Mouse (Mus musculus) Patski (cell line): ENCODE results near the gene Grk3. TPM values are rescaled to one million over a fixed set of nuclear protein-coding genes. Genes with fewer than 3 reads are reported as not detected.

Source experiments
- ATAC-seq: fragments of 100-300 bp; one replicate; pipeline ENCODE4 v1.8.0; 2021
- CTCF ChIA-PET: fragments of 350-600 bp; sonication (Branson Sonifier 250); formaldehyde crosslinking; loops from one replicate; lab custom pipeline; 2022; ENCODE audit warnings: inconsistent platforms; lab: Charles Lee
- POLR2A ChIA-PET: fragments of 350-600 bp; sonication (Branson Sonifier 250); formaldehyde crosslinking; loops from one replicate; lab custom pipeline; 2022; ENCODE audit warnings: antibody characterized with exemption, inconsistent platforms; lab: Charles Lee
- DNase-seq: peaks from one replicate; pipeline ENCODE4 v3.0.0-alpha.2; 2011; ENCODE audit warnings: low read depth, low spot score
- H3K27me3 ChIP-seq: fragments of 371-371 bp; one replicate; pipeline ENCODE4 v1.5.1; 2021
- CTCF ChIP-seq: fragments of 100-300 bp; IDR thresholded peaks from one replicate; pipeline ENCODE4 v1.5.1; 2021
- in situ Hi-C: fragments of 300-500 bp; cut with MboI; formaldehyde crosslinking; loops from 3 replicates; pipeline ENCODE4 v1.11.1; 2018; ENCODE audit warnings: low pct_unique_long_range_greater_than_20kb, mixed read lengths
- polyA plus RNA-seq: library from polyadenylated mRNA; unstranded; gene quantifications from one replicate; pipeline ENCODE4 v1.2.3, GENCODE M21; 2021

Grk3 gene
- polyA plus RNA-seq, 1 experiment from 2014 or later, result not detected

- peaks cover 8% of the 10 kb centered on the region for H3K27me3 ChIP-seq
- POLR2A ChIA-PET, result no interaction called here
- in situ Hi-C loops, result no loop called here
- ATAC-seq (no peak), DNase-seq (no peak)
- CTCF ChIA-PET, result no interaction called here
- TF ChIP-seq CTCF, result no peak
These were observed 38.5 kb downstream of the Grk3 start for GRCm38 (mm10) chr5:112977089-112977488.

- in situ Hi-C loops, result no loop called here
- no peak for DNase-seq
These were observed 42.0 kb downstream of the Grk3 start for GRCm38 (mm10) chr5:112973596-112973995.

GRCm38 (mm10) chr5:112972297-112972696 is 43.3 kb downstream of the Grk3 start:
- POLR2A ChIA-PET, result no interaction called here
- DNase-seq (no peak), ATAC-seq (no peak)
- CTCF ChIA-PET, result no interaction called here
- in situ Hi-C loops, result no loop called here
- TF ChIP-seq CTCF, result no peak
- H3K27me3 ChIP-seq, result peaks cover 22% of the 10 kb centered on the region

More at GRCm38 (mm10) chr5:112973596-112973995, 42.0 kb downstream of the Grk3 start:
- H3K27me3 ChIP-seq, result peaks cover 19% of the 10 kb centered on the region
- POLR2A ChIA-PET, result no interaction called here
- TF ChIP-seq CTCF, result no peak
- no peak for ATAC-seq
- CTCF ChIA-PET, result no interaction called here

- CTCF ChIA-PET, result no interaction called here
- no peak for ATAC-seq
- in situ Hi-C loops, result no loop called here
- no peak for DNase-seq
- TF ChIP-seq CTCF, result no peak
- POLR2A ChIA-PET, result no interaction called here
- H3K27me3 ChIP-seq, result peaks cover 12% of the 10 kb centered on the region
These were observed 52.1 kb downstream of the Grk3 start for GRCm38 (mm10) chr5:112963495-112963894.

- no peak for ATAC-seq
- TF ChIP-seq CTCF, result no peak
- POLR2A ChIA-PET, result interaction anchor here (0.5 kb wide), 1 partner anchor 16 kb away, joined by 3 read pairs; no protein-coding TSS in a partner anchor
- CTCF ChIA-PET, result no interaction called here
- H3K27me3 ChIP-seq, result peaks cover 9% of the 10 kb centered on the region
- in situ Hi-C loops, result no loop called here
- no peak for DNase-seq
These were observed 53.4 kb downstream of the Grk3 start for GRCm38 (mm10) chr5:112962166-112962565.

- ATAC-seq (no peak), DNase-seq (no peak)
- in situ Hi-C loops, result no loop called here
These were observed 54.7 kb downstream of the Grk3 start for GRCm38 (mm10) chr5:112960911-112961310.

GRCm38 (mm10) chr5:112958293-112958692 is 57.3 kb downstream of the Grk3 start:
- CTCF ChIA-PET, result no interaction called here
- no peak for DNase-seq
- TF ChIP-seq CTCF, result no peak
- peaks cover 3% of the 10 kb centered on the region for H3K27me3 ChIP-seq
- POLR2A ChIA-PET, result no interaction called here
- in situ Hi-C loops, result no loop called here
- no peak for ATAC-seq

More at GRCm38 (mm10) chr5:112960911-112961310, 54.7 kb downstream of the Grk3 start:
- peaks cover 11% of the 10 kb centered on the region for H3K27me3 ChIP-seq
- ChIA-PET POLR2A (no interaction called here), CTCF (no interaction called here)
- no peak for TF ChIP-seq CTCF

GRCm38 (mm10) chr5:112956841-112957240 is 58.8 kb downstream of the Grk3 start:
- ATAC-seq, result no peak
- TF ChIP-seq CTCF, result no peak
- CTCF ChIA-PET, result no interaction called here

GRCm38 (mm10) chr5:112956368-112956767 is 59.2 kb downstream of the Grk3 start:
- DNase-seq (no peak), ATAC-seq (no peak)
- CTCF ChIA-PET, result no interaction called here
- in situ Hi-C loops, result no loop called here
- POLR2A ChIA-PET, result no interaction called here
- no peak for TF ChIP-seq CTCF
- peaks cover 3% of the 10 kb centered on the region for H3K27me3 ChIP-seq

More at GRCm38 (mm10) chr5:112956841-112957240, 58.8 kb downstream of the Grk3 start:
- POLR2A ChIA-PET, result no interaction called here
- H3K27me3 ChIP-seq, result peaks cover 3% of the 10 kb centered on the region
- DNase-seq, result no peak
- in situ Hi-C loops, result no loop called here

- H3K27me3 ChIP-seq, result no peaks in the 10 kb centered on the region
- in situ Hi-C loops, result no loop called here
- ChIA-PET CTCF (no interaction called here), POLR2A (no interaction called here)
- DNase-seq, result no peak
- no peak for TF ChIP-seq CTCF
- no peak for ATAC-seq
These were observed 64.7 kb downstream of the Grk3 start for GRCm38 (mm10) chr5:112950847-112951246.

- ChIA-PET CTCF (no interaction called here), POLR2A (no interaction called here)
- H3K27me3 ChIP-seq, result no peaks in the 10 kb centered on the region
- in situ Hi-C loops, result no loop called here
- no peak for TF ChIP-seq CTCF
- ATAC-seq (no peak), DNase-seq (no peak)
These were observed 69.7 kb downstream of the Grk3 start for GRCm38 (mm10) chr5:112945925-112946324.

- in situ Hi-C loops, result no loop called here
- TF ChIP-seq CTCF, result no peak
- no peak for ATAC-seq
- H3K27me3 ChIP-seq, result no peaks in the 10 kb centered on the region
- POLR2A ChIA-PET, result no interaction called here
- CTCF ChIA-PET, result no interaction called here
- no peak for DNase-seq
These were observed 73.3 kb downstream of the Grk3 start for GRCm38 (mm10) chr5:112942244-112942643.
